Mouse (Mus musculus) MEL (cell line): ENCODE results near the gene Bcl2a1c. TPM values are rescaled to one million over a fixed set of nuclear protein-coding genes. Genes with fewer than 3 reads are reported as not detected.
"Not testable (repeated sequence)": the region's sequence is repeated elsewhere in the genome, so short reads cannot be mapped to it uniquely, and the experiment has no call there.

Source experiments
- DNase-seq: peaks from one replicate; pipeline ENCODE4 v3.0.0; 2011; ENCODE audit warnings: low read depth, low spot score
- H3K27ac ChIP-seq: 2 replicates; pipeline ENCODE4 v1.5.1; 2012; ENCODE audit warnings: low read depth, mild to moderate bottlenecking, control low read depth, low read length, moderate library complexity; ENCODE audit not compliant: control insufficient read depth
- H3K27me3 ChIP-seq, 2 experiments: fragments of 150-350 bp in 1 of 2; sonication (generic) in 1 of 2; 2 replicates each; pipeline ENCODE4 v1.6.1; 2012; ENCODE audit warnings: low read length in 2 of 2, mild to moderate bottlenecking in 2 of 2, improper control_type of control experiment in 1 of 2, moderate library complexity in 1 of 2; ENCODE audit not compliant: insufficient read depth in 2 of 2, control insufficient read depth in 1 of 2
- H3K36me3 ChIP-seq, 2 experiments: 2 replicates each; pipeline ENCODE4 v1.6.1; 2012 to 2014; ENCODE audit warnings: low read length in 2 of 2, improper control_type of control experiment in 1 of 2, inconsistent platforms in 1 of 2, mild to moderate bottlenecking in 1 of 2; ENCODE audit not compliant: insufficient read depth in 2 of 2, control insufficient read depth in 1 of 2
- H3K4me1 ChIP-seq, 2 experiments: fragments of 150-350 bp in 1 of 2; sonication (generic) in 1 of 2; 2 replicates each; pipeline ENCODE4 v1.6.1; 2012; ENCODE audit warnings: low read length in 2 of 2, improper control_type of control experiment in 1 of 2, mild to moderate bottlenecking in 1 of 2; ENCODE audit not compliant: insufficient read depth in 2 of 2, control insufficient read depth in 1 of 2
- H3K4me3 ChIP-seq, 2 experiments: fragments of 150-350 bp in 1 of 2; sonication (generic) in 1 of 2; 2 replicates each; pipeline ENCODE4 v1.5.1; 2012; ENCODE audit warnings: low read depth in 2 of 2, low read length in 2 of 2, mild to moderate bottlenecking in 2 of 2, moderate library complexity in 2 of 2, control low read depth in 1 of 2, improper control_type of control experiment in 1 of 2; ENCODE audit not compliant: control insufficient read depth in 1 of 2, insufficient read depth in 1 of 2
- H3K79me2 ChIP-seq: 2 replicates; pipeline ENCODE4 v1.6.1; 2012; ENCODE audit warnings: mild to moderate bottlenecking, low read length, moderate library complexity; ENCODE audit not compliant: control insufficient read depth, poor library complexity, insufficient read depth
- H3K9ac ChIP-seq: 2 replicates; pipeline ENCODE4 v1.6.1; 2012; ENCODE audit warnings: low read depth, mild to moderate bottlenecking, control low read depth, low read length, moderate library complexity; ENCODE audit not compliant: control insufficient read depth, poor library complexity, severe bottlenecking
- H3K9me3 ChIP-seq: fragments of 150-350 bp; sonication (generic); replicated peaks from 2 replicates; pipeline ENCODE4 v1.6.1; 2012; ENCODE audit warnings: mild to moderate bottlenecking, low read length, improper control_type of control experiment, moderate library complexity; ENCODE audit not compliant: insufficient read depth
- BHLHE40 ChIP-seq: IDR thresholded peaks from 2 replicates; pipeline ENCODE4 v1.6.1; 2012; ENCODE audit warnings: low read depth, mild to moderate bottlenecking, inconsistent platforms, low read length, improper control_type of control experiment, borderline replicate concordance
- CHD1 ChIP-seq: IDR thresholded peaks from 2 replicates; pipeline ENCODE4 v1.6.1; 2012; ENCODE audit warnings: low read depth, mild to moderate bottlenecking, inconsistent platforms, low read length, improper control_type of control experiment
- CHD2 ChIP-seq: IDR thresholded peaks from 2 replicates; pipeline ENCODE4 v1.6.1; 2011; ENCODE audit warnings: low read length, improper control_type of control experiment
- CTCF ChIP-seq, 3 experiments: IDR thresholded peaks in 2 of 3; conservative IDR thresholded peaks in 1 of 3; 2 replicates each; pipeline ENCODE4 v1.5.1; 2011 to 2012; ENCODE audit warnings: low read length in 3 of 3, low read depth in 2 of 3, mild to moderate bottlenecking in 2 of 3, improper control_type of control experiment in 1 of 3, inconsistent platforms in 1 of 3, mixed read lengths in 1 of 3, moderate library complexity in 1 of 3; ENCODE audit not compliant: control insufficient read depth in 1 of 3, insufficient read depth in 1 of 3, poor library complexity in 1 of 3, severe bottlenecking in 1 of 3
- ETS1 ChIP-seq: IDR thresholded peaks from 2 replicates; pipeline ENCODE4 v1.6.1; 2012; ENCODE audit warnings: low read depth, mild to moderate bottlenecking, inconsistent platforms, low read length, improper control_type of control experiment, moderate library complexity
- GABPA ChIP-seq: IDR thresholded peaks from 2 replicates; pipeline ENCODE4 v1.6.1; 2012; ENCODE audit warnings: low read depth, mild to moderate bottlenecking, inconsistent platforms, low read length, improper control_type of control experiment, moderate library complexity
- GATA1 ChIP-seq: IDR thresholded peaks from 2 replicates; pipeline ENCODE4 v1.6.1; 2011; ENCODE audit warnings: low read depth, low read length, improper control_type of control experiment
- HCFC1 ChIP-seq: IDR thresholded peaks from 2 replicates; pipeline ENCODE4 v1.6.1; 2012; ENCODE audit warnings: low read depth, mild to moderate bottlenecking, inconsistent platforms, low read length, improper control_type of control experiment, moderate library complexity
- KAT2A ChIP-seq: conservative IDR thresholded peaks from 2 replicates; pipeline ENCODE4 v1.6.1; 2012; ENCODE audit warnings: low read depth, low read length, improper control_type of control experiment, inconsistent platforms
- MEF2A ChIP-seq: IDR thresholded peaks from 2 replicates; pipeline ENCODE4 v1.6.1; 2014; ENCODE audit warnings: low read depth, mild to moderate bottlenecking, inconsistent platforms, low read length, improper control_type of control experiment; ENCODE audit not compliant: poor library complexity, insufficient replicate concordance, severe bottlenecking; ENCODE audit errors: extremely low read depth
- MYB ChIP-seq: IDR thresholded peaks from 2 replicates; pipeline ENCODE4 v1.6.1; 2011; ENCODE audit warnings: mild to moderate bottlenecking, low read depth, low read length, improper control_type of control experiment
- NELFE ChIP-seq: IDR thresholded peaks from 2 replicates; pipeline ENCODE4 v1.6.1; 2011; ENCODE audit warnings: low read depth, low read length, improper control_type of control experiment
- NRF1 ChIP-seq: IDR thresholded peaks from 2 replicates; pipeline ENCODE4 v1.6.1; 2014; ENCODE audit warnings: low read depth, mild to moderate bottlenecking, inconsistent platforms, low read length, improper control_type of control experiment, moderate library complexity; ENCODE audit not compliant: poor library complexity, insufficient read depth, severe bottlenecking
- POLR2A ChIP-seq, 2 experiments: IDR thresholded peaks; 2 replicates each; pipeline ENCODE4 v1.6.1; 2011 to 2012; ENCODE audit warnings: low read length in 2 of 2, mild to moderate bottlenecking in 2 of 2, control low read depth in 1 of 2, improper control_type of control experiment in 1 of 2, low read depth in 1 of 2, moderate library complexity in 1 of 2; ENCODE audit not compliant: control insufficient read depth in 1 of 2, insufficient read depth in 1 of 2, poor library complexity in 1 of 2
- RCOR1 ChIP-seq: IDR thresholded peaks from 2 replicates; pipeline ENCODE4 v1.6.1; 2012; ENCODE audit warnings: low read depth, mild to moderate bottlenecking, inconsistent platforms, low read length, improper control_type of control experiment
- SIN3A ChIP-seq: IDR thresholded peaks from 2 replicates; pipeline ENCODE4 v1.6.1; 2012; ENCODE audit warnings: low read length, improper control_type of control experiment, inconsistent platforms
- SMC3 ChIP-seq: IDR thresholded peaks from 2 replicates; pipeline ENCODE4 v1.6.1; 2011; ENCODE audit warnings: low read depth, low read length, improper control_type of control experiment
- TAL1 ChIP-seq: IDR thresholded peaks from 2 replicates; pipeline ENCODE4 v1.6.1; 2012; ENCODE audit warnings: mild to moderate bottlenecking, inconsistent platforms, low read length, moderate library complexity, mixed read lengths
- TCF12 ChIP-seq: IDR thresholded peaks from 2 replicates; pipeline ENCODE4 v1.6.1; 2014; ENCODE audit warnings: low read depth, mild to moderate bottlenecking, inconsistent platforms, low read length, improper control_type of control experiment, moderate library complexity
- UBTF ChIP-seq: IDR thresholded peaks from 2 replicates; pipeline ENCODE4 v1.6.1; 2012; ENCODE audit warnings: low read depth, mild to moderate bottlenecking, inconsistent platforms, low read length, improper control_type of control experiment, moderate library complexity, borderline replicate concordance; ENCODE audit not compliant: insufficient read depth
- USF1 ChIP-seq: IDR thresholded peaks from 2 replicates; pipeline ENCODE4 v1.6.1; 2014; ENCODE audit warnings: low read depth, mild to moderate bottlenecking, inconsistent platforms, low read length, improper control_type of control experiment, moderate library complexity
- ZMIZ1 ChIP-seq: IDR thresholded peaks from 2 replicates; pipeline ENCODE4 v1.6.1; 2012; ENCODE audit warnings: low read depth, mild to moderate bottlenecking, inconsistent platforms, low read length, improper control_type of control experiment, moderate library complexity
- ZNF384 ChIP-seq: IDR thresholded peaks from 2 replicates; pipeline ENCODE4 v1.6.1; 2012; ENCODE audit warnings: low read depth, mild to moderate bottlenecking, inconsistent platforms, low read length, improper control_type of control experiment
- polyA plus RNA-seq, 2 experiments: library from polyadenylated mRNA; stranded (reverse) in 1 of 2; unstranded in 1 of 2; fragments of >175 nt in 1 of 2; fragments of >200 nt in 1 of 2; gene quantifications; 2 replicates each; pipeline versions ENCODE4 v1.2.1 to v1.2.4; 2012; ENCODE audit warnings: low replicate concordance in 2 of 2, low read depth in 1 of 2; ENCODE audit not compliant: insufficient read length in 2 of 2, insufficient read depth in 1 of 2, missing spikeins in 1 of 2
- total RNA-seq: library from RNA; depleted of rRNA; stranded (reverse); fragments of 300-350 nt; gene quantifications from 2 replicates; pipeline ENCODE4 v1.2.3, GENCODE M21; 2012

Gene Bcl2a1c
- total and polyA plus RNA-seq, 3 experiments: not detected

DNA sequence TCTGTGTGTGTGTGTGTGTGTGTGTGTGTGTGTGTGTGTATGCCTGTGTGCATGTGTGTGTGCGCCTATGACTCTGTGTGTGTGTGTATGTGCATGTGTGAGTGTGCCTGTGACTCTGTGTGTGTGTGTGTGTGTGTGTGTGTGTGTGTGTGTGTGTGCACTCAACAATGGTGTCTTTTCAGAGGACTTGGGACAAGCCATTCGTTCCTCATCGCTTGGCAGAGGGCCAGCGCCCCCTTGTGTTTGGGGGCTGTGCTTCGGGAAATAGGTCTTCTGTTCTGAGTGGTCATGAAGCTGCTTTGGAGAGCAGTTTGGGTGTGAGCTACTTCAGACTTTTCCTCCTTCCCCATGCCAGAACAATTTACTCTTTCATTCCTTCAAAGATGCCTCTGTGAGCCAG, 41.8 kb downstream of the Bcl2a1c start:
- H3K9ac ChIP-seq, H3K27ac ChIP-seq, H3K4me3 ChIP-seq, H3K79me2 ChIP-seq, H3K27me3 ChIP-seq, H3K9me3 ChIP-seq: not testable (repeated sequence)
- DNase-seq: peak; percentile 42
- Histone ChIP-seq H3K4me1 (peaks cover 10 to 25% of the 10 kb centered on the region in 2 experiments), H3K36me3 (peaks cover 2 to 12% of the 10 kb centered on the region in 2 experiments; a peak in 3 of 4 replicates)
- TF ChIP-seq CTCF (IDR thresholded peaks at IDR 0.05 in 2 of 3, conservative IDR thresholded peaks at IDR 0.05 in 1 of 3; ENCODE audit: control insufficient read depth in 1 of 3, insufficient read depth in 1 of 3, low read depth in 2 of 3, low read length in 3 of 3, poor library complexity in 1 of 3, severe bottlenecking in 1 of 3): peak in 2 of 3 experiments; percentile 8 to 39; a peak in 2 of 6 replicates

DNA sequence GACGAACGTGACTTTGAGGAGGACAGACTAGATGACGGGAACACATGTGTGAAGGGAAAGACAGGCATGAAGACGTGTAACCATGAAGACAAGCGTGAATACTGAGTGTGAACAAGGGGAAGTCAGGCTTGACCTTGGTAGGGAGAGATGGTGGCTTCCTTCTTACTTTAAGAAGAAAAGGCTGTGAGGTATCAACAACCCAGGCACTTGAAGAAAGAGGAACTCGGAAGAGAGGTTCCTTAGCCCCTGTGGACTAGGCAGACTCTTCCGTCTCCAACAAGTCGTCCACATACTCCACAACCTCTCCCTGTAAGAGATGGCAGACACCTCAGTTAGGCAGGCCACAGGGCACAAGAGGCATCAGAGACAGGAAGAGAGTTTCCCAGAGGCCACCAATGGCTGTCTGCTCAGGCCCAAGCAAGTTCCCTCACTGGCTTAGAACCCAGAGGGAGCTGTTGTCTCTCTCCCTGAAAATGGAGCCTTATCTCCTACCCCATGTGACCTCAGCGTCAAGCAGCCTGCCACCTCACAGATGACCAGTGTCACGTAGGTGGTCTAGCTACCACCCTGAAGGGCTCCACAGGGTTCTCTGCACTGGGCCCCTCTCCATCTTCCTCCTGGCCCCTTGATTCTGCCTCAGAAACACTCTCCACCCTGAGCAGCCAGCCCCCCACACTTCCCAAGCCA, 45.5 kb downstream of the Bcl2a1c start:
- no peaks in the 10 kb centered on the region for H3K27me3 ChIP-seq
- no peak overlapping the region for H3K9ac ChIP-seq
- H3K79me2 ChIP-seq: no peaks in the 10 kb centered on the region
- DNase-seq: peak; percentile 71
- H3K27ac ChIP-seq: peak overlapping the region; percentile 70
- H3K36me3 ChIP-seq: peaks cover 2 to 23% of the 10 kb centered on the region in 2 experiments; a peak in 3 of 4 replicates
- no peak overlapping the region for H3K4me3 ChIP-seq
- peaks cover 10 to 26% of the 10 kb centered on the region in 2 experiments for H3K4me1 ChIP-seq
- no peaks in the 10 kb centered on the region for H3K9me3 ChIP-seq
- TF ChIP-seq KAT2A: no peak
- TF ChIP-seq USF1: peak; percentile 76
- no peak for TF ChIP-seq UBTF

DNA sequence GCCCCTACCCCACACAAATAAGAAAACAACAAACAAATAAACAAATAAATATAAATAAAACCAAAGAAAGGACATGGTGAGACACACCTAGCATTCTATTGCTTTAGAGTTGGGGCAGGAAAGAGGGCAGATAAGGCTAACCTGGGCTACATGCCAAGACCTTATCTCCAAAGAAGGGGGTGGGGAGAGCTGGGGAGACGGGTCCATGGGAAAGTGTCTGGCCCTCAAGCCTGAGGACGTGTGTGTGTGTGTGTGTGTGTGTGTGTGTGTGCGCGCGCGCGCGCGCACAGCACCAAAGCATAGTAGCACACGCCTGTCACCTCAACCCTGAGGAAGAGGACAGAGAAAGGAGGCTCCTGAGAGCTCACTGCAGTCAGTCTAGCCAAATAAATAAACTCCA, 47.2 kb downstream of the Bcl2a1c start:
- H3K4me3 ChIP-seq: no peak overlapping the region
- peak; percentile 90 for DNase-seq
- H3K9me3 ChIP-seq: no peaks in the 10 kb centered on the region
- no peaks in the 10 kb centered on the region for H3K27me3 ChIP-seq
- H3K9ac ChIP-seq: no peak overlapping the region; the same call in 1 of the 2 replicates
- H3K79me2 ChIP-seq: no peaks in the 10 kb centered on the region
- H3K4me1 ChIP-seq: peaks cover 10 to 26% of the 10 kb centered on the region in 2 experiments
- peaks cover 4 to 23% of the 10 kb centered on the region in 2 experiments; a peak in 3 of 4 replicates for H3K36me3 ChIP-seq
- peak overlapping the region; percentile 25 for H3K27ac ChIP-seq
- TF ChIP-seq ETS1: peak; percentile 90
- peak; percentile 63; the same call in 1 of the 2 replicates for TF ChIP-seq TCF12
- TF ChIP-seq TAL1: no peak
- TF ChIP-seq NRF1: peak; percentile 76
- no peak for TF ChIP-seq GABPA
- peak; percentile 75; the same call in 1 of the 2 replicates for TF ChIP-seq RCOR1
- peak; percentile 58; the same call in 1 of the 2 replicates for TF ChIP-seq BHLHE40
- no peak for TF ChIP-seq CHD1
- TF ChIP-seq CHD2: peak; percentile 75; the same call in 1 of the 2 replicates
- no peak for TF ChIP-seq UBTF
- TF ChIP-seq KAT2A: no peak; the same call in 1 of the 2 replicates
- peak; percentile 38; the same call in 1 of the 2 replicates for TF ChIP-seq MYB
- TF ChIP-seq NELFE: no peak
- TF ChIP-seq ZMIZ1: no peak
- no peak for TF ChIP-seq USF1
- 0 out of 2 replicates have a peak, but pooled peaks have one; percentile 31 for TF ChIP-seq MEF2A
- no peak for TF ChIP-seq SMC3
- peak; percentile 95 for TF ChIP-seq GATA1
- peak in 1 of 2 experiments; percentile 35; a peak in 1 of 4 replicates for TF ChIP-seq POLR2A (IDR thresholded peaks at IDR 0.05; ENCODE audit: control insufficient read depth in 1 of 2, insufficient read depth in 1 of 2, low read depth in 1 of 2, low read length in 2 of 2, poor library complexity in 1 of 2)
- TF ChIP-seq HCFC1: peak; percentile 58
- TF ChIP-seq SIN3A: peak; percentile 75
- no peak for TF ChIP-seq ZNF384
